Mouse (Mus musculus) stomach, postnatal 0 days (tissue): ENCODE measurements around the gene Mical3.

Source experiments
- CTCF ChIP-seq: IDR thresholded peaks from 2 replicates; pipeline ENCODE4 v1.5.1; 2016; ENCODE audit warnings: antibody characterized with exemption, low read depth, mild to moderate bottlenecking, moderate library complexity
- EP300 ChIP-seq: optimal IDR thresholded peaks from 2 replicates; pipeline ENCODE3; 2016; ENCODE audit warnings: antibody characterized with exemption

- no peak for TF ChIP-seq EP300
- no peak for TF ChIP-seq CTCF
Observed at GRCm38 (mm10) chr6:121033250-121033649, 97.5 kb downstream of the Mical3 start.
